Mouse (Mus musculus) megakaryocyte, adult 5-6 weeks (primary cell): ENCODE results near the gene Cep170. TPM values are rescaled to one million over a fixed set of nuclear protein-coding genes. Genes with fewer than 3 reads are reported as not detected.
A peak's percentile ranks its signal among the peaks of the same experiment; 100 is the strongest.

Experiments used
- ATAC-seq: 2 replicates; pipeline ENCODE4 v1.8.0; 2016; ENCODE audit warnings: mild to moderate bottlenecking, inconsistent platforms; ENCODE audit not compliant: poor library complexity, severe bottlenecking
- total RNA-seq, 2 experiments: library from RNA; stranded (forward) in 1 of 2; stranded (reverse) in 1 of 2; fragments of 153-499, 151-499 nt in 1 of 2; fragments of 221-1000, 200-1000 nt in 1 of 2; gene quantifications; 2 replicates each; pipeline versions ENCODE4 v1.2.3 to v1.2.4; 2015 to 2017

Gene Cep170
- total RNA-seq, 2 experiments from 2014 or later, result 65.6 to 68.3 TPM

DNA sequence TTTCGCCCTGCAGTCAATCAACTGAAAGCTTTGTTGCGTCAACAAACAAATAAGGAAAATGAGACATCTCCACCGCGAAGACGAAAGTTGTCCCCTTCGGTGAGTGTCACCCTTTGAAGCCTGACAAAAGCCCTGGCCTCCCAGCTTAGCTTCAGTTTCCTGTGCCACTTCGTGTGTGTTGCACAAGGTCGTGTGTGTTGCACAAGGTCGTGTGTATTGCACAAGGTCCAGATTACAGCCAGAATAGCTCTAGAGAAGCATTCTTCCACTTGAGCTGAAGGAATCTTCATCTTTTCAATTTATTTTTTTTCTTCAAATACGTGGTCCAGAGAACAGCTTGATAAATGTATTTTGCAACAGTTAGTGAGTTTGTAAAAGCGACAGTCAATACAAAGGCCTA, 12.3 kb upstream of the Cep170 start:
- ATAC-seq, result peak; percentile 66

DNA sequence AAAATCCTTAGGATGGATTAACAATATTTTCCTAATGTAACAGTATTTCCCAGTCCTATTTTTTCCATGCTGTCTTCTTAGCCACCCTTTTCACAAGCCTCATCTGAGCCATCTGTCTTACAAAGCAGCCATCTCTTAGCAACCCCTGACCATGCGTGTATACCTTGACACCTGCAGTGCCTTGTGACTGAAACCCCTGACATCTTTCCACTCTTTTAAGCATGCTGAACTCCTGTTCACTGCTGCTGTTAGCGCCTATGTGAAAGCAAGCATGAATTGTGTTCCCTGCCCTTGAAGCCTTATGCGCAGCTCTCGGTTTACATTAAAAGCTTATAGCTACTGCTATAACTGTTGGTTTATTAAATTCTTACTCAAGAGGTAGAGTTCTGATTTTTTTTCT, 11.2 kb upstream of the Cep170 start:
- no peak for ATAC-seq

DNA sequence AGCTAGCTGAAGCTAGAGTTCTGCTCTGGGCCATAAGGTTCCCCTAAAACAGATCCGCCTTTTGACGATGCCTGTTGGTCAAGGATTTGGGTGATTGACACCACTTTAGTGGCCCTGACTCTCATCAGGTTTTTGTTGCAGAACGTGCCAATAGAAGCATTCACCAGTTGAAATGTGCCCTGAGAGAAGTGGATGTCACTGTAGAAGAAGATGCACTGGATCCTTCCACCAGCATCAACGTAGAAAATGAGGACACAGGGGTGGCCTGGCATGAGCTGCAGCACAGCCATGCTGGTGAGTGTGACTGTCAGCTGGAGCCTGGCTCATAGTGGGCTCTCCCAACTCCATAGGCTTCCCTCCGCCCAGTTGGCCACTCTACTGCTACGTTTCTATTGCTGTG, 10.7 kb upstream of the Cep170 start:
- no peak for ATAC-seq

DNA sequence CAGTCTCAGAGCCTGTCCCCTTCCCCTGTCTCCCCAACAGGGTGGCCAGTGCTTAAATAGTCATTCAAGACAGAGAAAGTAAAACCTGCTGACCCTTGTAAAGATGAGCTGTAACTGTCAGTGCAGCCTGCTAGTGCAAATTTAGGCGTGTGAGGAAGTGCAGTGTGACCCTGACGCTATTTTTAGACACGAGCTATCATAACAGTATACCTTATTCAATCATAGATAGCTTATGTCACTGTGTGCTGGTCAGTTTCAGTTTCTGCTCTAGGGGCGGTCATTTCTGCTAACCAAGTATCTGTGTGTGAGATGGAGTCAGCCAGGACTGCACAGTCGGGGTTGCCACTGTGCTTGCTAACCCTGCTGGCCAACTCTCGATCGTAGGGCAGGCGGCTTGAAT, 10.0 kb upstream of the Cep170 start:
- peak; percentile 16 for ATAC-seq

DNA sequence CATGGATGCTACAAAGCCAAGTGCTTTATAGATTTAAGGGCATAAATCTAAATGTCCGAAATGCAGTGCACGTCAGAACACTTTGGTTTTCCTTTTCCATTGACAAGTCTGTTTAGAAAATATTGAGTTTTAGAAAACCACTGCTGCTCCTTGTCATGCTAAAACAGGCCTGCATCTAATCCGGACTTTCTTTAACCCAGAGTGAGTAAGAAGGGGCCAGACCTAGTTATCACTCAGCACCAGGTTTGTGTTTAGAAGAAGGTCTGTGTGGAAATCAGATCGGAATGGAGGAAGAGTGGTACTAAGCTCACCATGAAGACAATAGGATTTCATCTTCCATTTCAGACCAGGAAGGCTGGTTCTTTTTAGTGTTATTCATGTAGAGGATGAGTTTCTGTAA, 9.1 kb upstream of the Cep170 start:
- ATAC-seq, result no peak

DNA sequence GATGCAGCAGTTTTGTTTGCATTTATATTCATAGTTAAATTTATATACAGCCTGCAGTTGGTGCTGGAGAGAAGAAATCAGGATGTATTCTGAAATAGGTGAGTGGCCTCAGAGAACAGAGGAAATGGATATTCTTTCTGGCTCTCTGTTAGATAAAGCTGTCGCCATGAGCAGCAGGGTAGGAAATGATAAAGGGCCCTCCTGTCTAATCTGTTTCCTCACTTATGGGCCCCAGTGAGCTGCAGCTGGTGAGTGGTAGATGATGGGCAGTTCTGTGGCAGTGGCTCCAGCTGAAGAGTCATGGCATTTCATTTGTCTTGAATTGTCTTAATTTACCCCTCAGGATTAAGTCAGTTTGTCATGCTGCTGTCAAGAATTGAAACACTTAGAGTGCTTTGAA, 8.1 kb upstream of the Cep170 start:
- ATAC-seq, result no peak

DNA sequence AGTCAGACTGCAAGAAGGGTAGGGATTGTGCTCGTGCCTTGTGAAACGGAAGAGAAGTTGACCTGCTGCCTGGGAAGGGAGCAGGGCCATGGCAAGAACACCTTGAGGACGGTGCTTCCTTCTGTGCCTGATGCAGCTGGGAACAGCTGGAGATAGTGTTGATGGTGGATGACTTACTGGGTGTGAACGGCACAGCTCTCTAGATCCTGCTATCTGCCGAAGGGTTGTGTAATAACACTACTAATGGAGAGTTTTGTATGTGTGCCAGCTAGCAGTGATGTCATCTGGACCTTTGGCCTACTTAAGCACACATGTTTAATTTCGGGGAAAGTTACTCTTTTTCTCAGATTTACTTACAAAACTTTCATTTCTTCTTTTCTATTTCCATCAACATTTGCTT, 4.9 kb upstream of the Cep170 start:
- ATAC-seq, result peak; percentile 7; the same call in 1 of the 2 replicates

DNA sequence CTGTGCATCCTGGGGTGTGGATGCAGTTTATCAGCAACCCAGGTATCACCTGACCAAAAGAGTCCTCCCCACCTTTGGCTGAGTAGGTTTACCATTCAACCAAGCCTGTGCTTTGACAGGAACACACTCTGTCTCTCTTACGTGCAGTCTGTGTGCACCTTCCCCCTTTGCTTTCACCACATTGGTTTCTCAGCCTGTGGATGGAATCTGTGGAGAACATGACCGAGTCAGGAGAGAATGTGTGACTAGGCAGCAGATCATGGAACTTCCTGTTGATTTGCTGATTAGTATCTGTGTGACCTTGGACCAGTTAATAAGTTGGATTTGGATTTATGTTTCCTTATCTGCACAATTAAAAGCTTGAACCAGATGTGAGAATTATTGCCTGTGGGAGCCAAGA, 4.3 kb upstream of the Cep170 start:
- no peak for ATAC-seq

DNA sequence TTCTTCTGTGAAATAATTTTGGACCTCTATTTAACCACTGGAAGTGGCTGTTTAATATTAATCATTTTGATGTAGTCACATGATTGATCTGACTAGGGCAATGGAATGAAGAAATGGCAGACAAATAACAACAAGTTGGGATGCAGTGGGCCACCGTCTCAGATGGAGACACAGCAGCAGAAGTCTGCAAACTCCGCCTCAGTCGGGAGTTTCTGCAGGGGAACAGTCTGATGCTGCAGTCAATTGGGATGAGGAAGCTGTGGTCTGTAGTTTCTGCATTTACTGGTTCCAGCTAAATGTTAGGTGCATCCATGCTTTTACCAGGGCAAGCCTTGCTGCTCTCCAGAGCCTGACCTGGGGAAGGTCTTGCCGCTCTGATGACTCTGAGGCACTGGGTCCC, 2.9 kb upstream of the Cep170 start:
- ATAC-seq, result peak; percentile 19

DNA sequence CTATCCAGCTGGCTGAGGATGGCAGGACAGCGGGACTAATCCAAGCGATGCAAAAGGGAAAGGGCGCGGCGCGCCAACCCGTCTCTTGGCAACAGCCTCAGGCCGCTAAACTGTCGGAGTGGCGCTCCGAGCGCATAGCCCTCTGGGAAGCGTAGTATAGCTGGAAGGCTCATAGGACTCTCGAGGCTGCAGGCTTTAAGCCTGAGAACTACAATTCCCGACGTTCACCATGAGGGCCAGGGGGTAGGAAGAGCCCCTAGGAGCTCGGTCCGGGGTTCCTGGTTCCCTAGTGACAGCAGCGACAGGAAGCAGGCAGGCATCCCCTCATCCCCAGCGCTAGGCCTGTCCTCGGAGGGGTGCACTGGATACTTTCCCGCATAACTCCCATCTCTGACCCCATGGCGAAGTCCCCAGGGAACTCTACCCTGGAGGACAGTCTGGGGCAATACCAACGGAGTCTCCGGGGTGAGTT, 760 bp upstream of the Cep170 start, which contains the start of gene Sdccag8:
Gene Sdccag8 (plus strand): TSS at position 70 of the 472 bp plus-strand sequence.
- peak; percentile 77 for ATAC-seq

DNA sequence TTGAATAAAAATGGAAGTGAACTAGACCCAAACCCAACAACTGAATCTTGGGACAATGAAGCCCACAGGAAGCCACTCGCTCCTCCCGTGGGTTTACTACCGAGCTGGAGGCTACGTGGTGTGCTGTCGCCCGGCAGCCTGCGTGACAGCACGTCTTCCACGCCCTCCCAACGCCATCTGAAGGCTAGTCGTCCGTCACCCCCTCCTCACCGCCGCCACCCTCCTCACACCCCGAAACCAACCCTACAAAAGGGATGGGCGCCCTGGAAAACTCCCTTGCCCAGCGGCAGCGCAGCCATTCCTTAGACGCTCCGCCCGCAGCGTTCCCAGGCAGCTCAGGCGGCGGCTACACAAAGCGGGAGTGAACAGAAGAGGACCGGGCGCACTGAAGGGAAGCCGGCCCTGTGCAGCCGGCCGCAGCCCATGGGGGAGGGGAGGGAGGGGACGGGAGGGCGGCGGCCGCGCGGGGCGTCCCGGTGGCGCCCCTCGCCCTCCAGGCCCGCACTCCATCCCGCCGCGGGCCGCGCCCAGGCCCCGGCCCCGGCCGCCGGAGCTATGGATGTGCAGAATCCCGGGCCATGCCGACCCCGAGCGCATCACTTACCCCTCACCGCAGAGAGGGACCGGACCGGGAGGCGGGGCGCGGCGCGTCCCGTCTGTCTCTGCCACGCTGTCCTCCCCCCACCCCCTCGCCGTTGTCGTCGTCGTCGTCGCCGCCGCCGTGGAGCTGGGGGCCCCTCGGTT, 403 bp downstream of the Cep170 start:
- ATAC-seq, result peak; percentile 39

DNA sequence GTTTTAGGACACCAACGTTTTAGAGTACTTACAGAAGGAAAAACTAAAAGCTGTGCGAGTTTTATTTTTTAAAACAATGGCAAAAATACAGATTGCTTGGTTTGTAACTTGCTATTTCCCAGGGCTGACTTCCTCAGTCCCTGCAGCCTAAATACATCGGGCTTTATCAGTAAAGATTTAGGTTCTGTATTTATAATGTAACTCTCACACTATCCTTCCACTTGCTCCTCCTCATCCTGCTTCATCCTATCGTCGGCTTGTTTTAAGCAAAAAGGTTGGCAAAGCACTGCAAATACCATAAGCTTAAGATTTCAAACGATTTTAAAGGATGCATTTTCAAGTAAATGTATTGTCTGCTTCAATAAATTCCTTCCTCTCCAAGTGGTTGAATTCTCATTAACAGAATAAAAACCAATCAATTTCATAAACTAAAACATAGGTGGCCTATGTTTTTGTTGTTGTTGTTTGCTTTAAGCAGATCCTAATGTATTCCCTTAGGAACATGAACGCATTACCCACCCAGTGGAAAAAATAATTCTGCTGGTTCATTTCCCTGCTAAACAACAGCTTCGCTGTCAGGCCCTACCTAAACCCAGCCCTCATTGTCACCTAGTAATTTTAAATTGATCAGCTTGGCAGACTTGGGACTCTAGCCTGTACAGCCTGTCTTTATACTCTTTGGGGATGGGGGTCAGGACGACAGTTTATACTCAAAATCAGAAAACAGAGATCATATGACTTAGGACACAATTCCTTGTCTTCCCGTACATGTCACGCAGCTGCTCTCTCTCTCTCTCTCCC, 1.2 kb downstream of the Cep170 start:
- no peak for ATAC-seq

DNA sequence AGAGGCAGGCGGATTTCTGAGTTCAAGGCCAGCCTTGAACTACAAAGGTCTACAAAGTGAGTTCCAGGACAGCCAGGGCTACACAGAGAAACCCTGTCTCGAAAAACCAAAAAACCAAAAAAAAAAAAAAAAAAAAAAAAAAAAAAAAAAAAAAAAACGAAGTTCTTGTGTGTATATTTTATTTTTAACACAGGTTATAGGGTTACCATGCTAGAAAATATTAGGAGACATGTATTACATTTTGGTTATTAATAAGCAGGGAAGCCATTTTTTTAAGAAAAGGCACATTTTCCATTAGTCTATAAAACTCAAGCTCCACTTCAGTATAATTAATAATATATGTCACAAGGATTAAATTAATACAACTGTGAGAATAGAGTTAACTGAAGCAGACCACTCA, 2.0 kb downstream of the Cep170 start:
- no peak for ATAC-seq

DNA sequence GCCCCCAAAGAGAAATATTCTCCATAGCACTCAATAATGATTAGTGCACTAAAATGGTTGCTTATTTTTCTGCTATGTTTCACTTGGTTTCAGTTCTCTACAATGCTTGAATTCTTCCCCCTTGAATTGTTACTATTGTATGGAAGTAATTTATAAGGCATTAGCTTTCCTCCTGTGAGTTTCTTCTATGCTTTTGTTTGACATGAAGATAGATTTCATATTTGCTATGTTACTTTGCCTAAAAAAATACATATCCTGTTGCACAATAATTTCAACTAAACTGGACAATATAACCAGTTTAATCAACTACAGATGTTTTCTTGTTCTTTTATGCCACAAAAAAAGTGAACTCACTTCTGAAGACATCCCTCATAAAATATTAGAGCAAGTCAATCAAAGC, 3.7 kb downstream of the Cep170 start:
- no peak for ATAC-seq

DNA sequence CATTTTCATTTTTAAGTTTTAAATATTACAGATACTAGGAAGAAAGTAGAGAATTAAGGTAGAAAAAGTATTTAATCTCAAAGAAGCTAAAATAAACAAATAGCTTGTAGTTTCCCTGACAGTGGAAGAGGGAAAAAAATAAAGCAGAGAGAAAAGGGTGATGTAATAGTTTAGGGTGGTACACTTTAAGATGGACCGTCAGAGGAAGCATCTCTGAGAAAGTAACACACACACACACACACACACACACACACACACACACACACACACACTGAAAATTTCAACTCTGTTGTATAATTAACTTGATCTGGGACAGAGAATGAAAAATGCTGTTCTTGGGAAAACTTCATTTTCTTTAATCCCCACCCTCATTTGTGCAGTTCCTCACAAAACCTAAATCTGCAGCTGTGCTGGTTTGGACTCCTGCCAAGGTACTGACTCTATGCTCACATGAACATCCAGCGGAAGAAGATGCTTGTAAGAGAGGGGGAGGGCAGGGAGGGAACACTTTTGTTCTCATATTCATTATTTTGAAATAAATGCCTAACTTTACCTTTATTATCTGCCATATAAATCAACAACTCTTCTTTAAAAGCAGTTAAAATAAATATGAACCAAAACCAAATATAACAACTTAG, 13.0 kb downstream of the Cep170 start:
- ATAC-seq, result peak; percentile 82

DNA sequence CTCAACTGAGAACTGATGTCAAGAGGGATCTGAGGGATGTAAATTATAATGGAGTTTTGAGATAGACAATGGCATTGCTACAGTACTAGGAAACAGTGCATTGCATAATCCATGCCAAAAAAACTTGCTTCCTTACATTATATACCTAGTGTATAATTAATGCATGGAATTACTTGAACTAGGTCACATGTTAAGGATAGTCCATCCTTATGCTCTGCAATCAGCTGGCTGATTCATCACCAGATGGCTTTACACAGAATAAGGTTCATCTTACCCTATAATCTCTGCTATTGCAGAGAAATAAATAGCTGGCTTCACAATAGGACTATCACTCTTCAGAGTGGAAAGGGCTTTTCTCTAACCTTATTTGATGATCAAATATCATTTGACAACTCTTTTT, 15.2 kb downstream of the Cep170 start:
- ATAC-seq, result no peak

DNA sequence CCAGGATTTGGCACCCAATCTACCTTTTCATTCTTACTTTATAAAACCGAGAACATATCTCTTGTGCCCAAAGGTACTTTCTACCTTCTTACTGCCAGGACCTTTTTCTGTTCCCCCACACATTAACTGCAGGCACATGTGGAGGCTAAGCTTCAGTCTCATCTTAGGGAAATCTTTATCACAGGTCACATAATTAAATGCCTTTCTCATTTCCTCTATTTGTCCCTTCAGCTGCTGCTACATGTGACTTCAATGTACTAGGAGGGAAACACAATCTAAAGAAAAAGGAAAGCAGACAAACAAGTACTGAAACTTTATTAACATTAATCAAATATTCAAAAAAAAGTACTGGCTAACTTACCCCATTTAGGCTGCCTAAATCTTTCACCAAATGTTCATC, 21.7 kb downstream of the Cep170 start:
- ATAC-seq, result no peak

DNA sequence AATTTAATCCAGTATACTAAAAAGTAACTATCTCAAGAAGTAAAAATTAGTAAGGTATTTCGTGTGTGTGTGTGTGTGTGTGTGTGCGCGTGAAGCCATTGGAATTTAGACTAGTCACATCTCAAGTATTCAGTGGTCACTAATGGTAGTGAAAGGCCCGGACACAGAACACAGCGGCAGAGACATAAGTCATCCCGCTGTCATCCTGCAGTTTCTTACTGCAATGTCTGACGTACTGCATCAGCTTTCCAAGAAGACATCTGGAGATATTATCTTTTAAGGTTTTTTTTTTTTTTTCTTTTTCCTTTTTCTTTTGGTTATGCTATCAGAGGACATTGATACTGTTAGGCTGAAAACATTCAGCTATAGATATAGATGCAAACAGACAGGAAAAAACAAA, 24.5 kb downstream of the Cep170 start:
- ATAC-seq, result no peak

DNA sequence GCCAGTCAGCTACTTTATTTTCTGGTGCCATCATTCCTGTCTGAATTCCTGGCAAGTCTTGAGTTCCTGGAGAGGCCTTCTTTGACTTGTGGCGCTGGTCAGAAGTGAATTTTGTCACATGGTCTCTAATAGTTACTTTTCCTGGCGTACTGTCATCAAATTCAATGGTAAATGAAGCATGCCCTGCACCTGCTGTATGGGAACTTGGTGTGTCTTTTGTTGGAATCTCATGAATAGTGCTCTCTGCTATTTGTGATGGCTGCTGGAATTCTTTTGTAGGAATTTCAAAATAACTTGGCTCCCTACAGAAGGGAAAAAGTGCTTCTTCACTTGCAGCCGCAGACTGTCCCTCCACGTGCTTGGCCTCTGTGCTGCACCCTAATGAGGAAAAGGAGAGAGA, 39.3 kb downstream of the Cep170 start:
- no peak for ATAC-seq

DNA sequence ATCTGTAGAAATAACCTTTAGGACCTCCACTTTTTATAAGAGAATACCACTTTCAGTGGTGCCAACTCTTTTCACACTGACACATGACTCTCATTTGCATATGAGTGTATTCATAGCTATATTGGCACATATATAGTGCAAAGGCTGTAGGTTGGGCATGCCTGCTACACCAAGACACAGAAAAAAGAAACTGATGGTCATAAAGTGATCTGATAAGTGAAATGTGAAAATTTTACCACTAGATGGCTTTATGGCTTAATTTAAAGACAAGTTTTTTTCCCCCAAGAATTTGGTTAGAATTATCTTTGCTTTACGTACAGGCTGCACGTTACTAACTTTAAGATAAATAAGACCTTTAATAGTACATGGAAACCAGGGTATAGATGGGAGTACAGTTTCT, 51.6 kb downstream of the Cep170 start:
- no peak for ATAC-seq

DNA sequence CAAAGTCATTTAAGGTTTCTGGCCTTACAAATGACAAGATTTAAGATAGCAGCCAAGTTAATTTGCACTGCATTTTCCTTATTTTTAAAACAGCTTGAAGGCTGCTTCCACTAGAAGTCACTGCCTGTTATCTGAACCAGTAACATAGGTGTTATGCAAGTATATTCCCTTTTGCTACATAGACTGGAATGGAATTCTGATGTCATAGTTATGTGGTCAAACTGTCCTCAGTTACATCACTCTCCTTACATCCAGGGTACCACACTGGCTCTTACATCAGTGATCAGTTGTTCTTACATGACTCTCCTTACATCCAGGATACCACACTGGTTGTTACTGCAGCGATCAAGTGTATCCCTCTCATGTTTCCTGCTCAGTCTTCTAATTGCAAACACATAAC, 53.2 kb downstream of the Cep170 start:
- no peak for ATAC-seq

DNA sequence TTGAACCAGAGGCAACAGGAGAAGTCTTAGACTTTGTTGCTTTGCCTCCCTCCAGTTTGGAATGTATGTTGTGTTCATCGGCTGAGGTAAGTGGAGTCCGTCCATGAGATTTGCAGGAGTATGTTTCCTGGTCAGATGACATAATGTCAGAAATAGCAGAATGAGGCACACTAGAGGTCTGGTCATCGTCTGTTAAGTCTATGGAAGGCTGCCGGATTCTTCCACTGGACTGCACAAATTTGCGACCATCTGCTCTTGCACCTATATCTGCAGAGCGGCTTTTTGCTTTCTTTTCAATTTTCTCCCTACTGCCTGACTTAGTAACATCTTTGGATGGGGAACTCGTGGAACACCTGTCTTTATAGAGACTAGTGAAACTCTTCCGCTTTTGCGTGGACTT, 58.3 kb downstream of the Cep170 start:
- ATAC-seq, result no peak
